Mouse (Mus musculus) midbrain, embryonic 12.5 days (tissue): ENCODE data around the gene Gm13698. TPM values are rescaled to one million over a fixed set of nuclear protein-coding genes. Genes with fewer than 3 reads are reported as not detected.
"Not testable (repeated sequence)": the region's sequence is repeated elsewhere in the genome, so short reads cannot be mapped to it uniquely, and the experiment has no call there.

Source experiments
- ATAC-seq: fragments of 200-750 bp; cut with Nextera tagmentation; 2 replicates; pipeline ENCODE4 v1.8.0; 2017; ENCODE audit warnings: low read depth, moderate TSS enrichment, moderate library complexity; ENCODE audit not compliant: low FRiP score
- H3K27ac ChIP-seq: fragments of 300-500 bp; sonication (generic); replicated peaks from 2 replicates; pipeline ENCODE4 v1.5.1; 2016; ENCODE audit warnings: mild to moderate bottlenecking
- H3K27me3 ChIP-seq: fragments of 300-500 bp; sonication (generic); 2 replicates; pipeline ENCODE4 v1.6.1; 2016; ENCODE audit warnings: mild to moderate bottlenecking
- H3K36me3 ChIP-seq: fragments of 300-500 bp; sonication (generic); 2 replicates; pipeline ENCODE4 v1.6.1; 2016
- H3K4me1 ChIP-seq: fragments of 300-500 bp; sonication (generic); 2 replicates; pipeline ENCODE4 v1.6.1; 2016
- H3K4me2 ChIP-seq: fragments of 300-500 bp; sonication (generic); replicated peaks from 2 replicates; pipeline ENCODE4 v1.6.1; 2016; ENCODE audit warnings: mild to moderate bottlenecking, moderate library complexity
- H3K4me3 ChIP-seq: fragments of 300-500 bp; sonication (generic); 2 replicates; pipeline ENCODE4 v1.5.1; 2016; ENCODE audit warnings: mild to moderate bottlenecking
- H3K9ac ChIP-seq: fragments of 300-500 bp; sonication (generic); replicated peaks from 2 replicates; pipeline ENCODE4 v1.6.1; 2016; ENCODE audit warnings: mild to moderate bottlenecking, moderate library complexity
- H3K9me3 ChIP-seq: fragments of 300-500 bp; sonication (generic); 2 replicates; pipeline ENCODE4 v1.6.1; 2016; ENCODE audit warnings: mild to moderate bottlenecking
- WGBS: fragments of 180-500 bp; shearing (Covaris S2); methylation state at CpG from one replicate; pipeline ENCODE4 v1.1.7; 2016; 5-methylcytosine and 5-hydroxymethylcytosine counted together
- polyA plus RNA-seq: library from polyadenylated mRNA; unstranded; fragments of >200 nt; fragmentation: Nextera tagmentation; extraction: Ambion mirVana; gene quantifications from 2 replicates; pipeline ENCODE4 v1.2.1, GENCODE M21; 2016

Gm13698 gene
- polyA plus RNA-seq, result not detected in 2 replicates

DNA sequence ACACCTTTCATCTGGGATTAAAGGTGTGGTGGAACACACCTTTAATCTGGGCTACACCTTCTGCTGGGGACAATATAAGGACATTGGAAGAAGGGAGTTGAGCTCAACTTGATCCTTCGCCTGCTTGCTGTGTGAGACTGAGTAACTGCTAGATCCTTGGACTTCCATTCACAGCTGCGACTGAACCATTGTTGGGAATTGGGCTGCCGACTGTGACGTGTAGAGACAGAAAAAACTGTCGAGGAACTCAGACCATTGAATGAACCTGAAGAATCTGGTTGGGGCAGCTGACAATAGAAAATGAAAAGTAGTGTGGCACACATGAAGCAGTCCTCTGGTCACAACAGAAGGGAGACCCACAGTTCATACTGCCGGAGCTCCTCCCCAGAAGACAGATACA is at the start of gene Gm13698:
TSS of gene Gm13698 (plus strand) at position 301 of the 400 bp plus-strand sequence.
- not testable (repeated sequence) for H3K4me1 ChIP-seq, H3K9me3 ChIP-seq, H3K27ac ChIP-seq, H3K27me3 ChIP-seq, H3K4me2 ChIP-seq, H3K36me3 ChIP-seq, ATAC-seq, H3K9ac ChIP-seq, H3K4me3 ChIP-seq
- WGBS, result no CpG with 5 or more reads among the region's 6 CpGs

GRCm38 (mm10) chr2:83929478-83930088 is 25.9 kb upstream of the Gm13698 start:
- no peak overlapping the region for H3K4me2 ChIP-seq
- no peak overlapping the region for H3K27ac ChIP-seq
- H3K9ac ChIP-seq, result no peak overlapping the region
- no peaks in the 10 kb centered on the region for H3K36me3 ChIP-seq
- no peaks in the 10 kb centered on the region for H3K4me1 ChIP-seq
- WGBS, result 46% methylated on average over 2 of the region's 2 CpGs
- ATAC-seq, result no peak
- H3K4me3 ChIP-seq, result no peak overlapping the region
- H3K27me3 ChIP-seq, result no peaks in the 10 kb centered on the region
- no peaks in the 10 kb centered on the region for H3K9me3 ChIP-seq

DNA sequence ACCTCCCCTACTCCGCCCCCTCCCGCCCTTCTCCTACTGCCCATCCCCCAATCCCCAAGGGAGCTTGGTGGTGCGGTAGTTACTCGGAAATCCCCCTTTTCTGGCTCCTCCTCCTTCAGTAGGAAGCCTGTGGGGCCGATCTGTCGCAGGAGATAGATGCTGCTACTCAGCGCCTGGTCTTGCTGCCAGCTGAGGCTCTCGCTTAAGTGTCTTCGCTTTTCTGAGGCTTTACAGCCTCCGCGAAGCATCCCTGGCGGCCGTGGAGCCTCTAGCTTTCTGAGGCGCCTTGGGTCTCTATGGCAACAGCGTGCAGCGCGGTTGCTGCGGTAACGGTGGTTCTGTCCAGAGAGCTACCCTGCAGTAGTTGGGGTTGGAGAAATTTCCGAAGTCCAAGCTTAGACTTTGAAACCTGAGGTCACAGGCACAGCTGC is 14.5 kb upstream of the Gm13698 start, which contains the start of gene Zswim2:
TSS of gene Zswim2 (minus strand) at position 298 of the 431 bp plus-strand sequence.
- no peaks in the 10 kb centered on the region for H3K9me3 ChIP-seq
- H3K4me1 ChIP-seq, result peaks cover 8% of the 10 kb centered on the region; the same call in 1 of the 2 replicates
- peak within 1 kb of the TSS; percentile 76 for H3K27ac ChIP-seq
- ATAC-seq, result peak; percentile 99
- no peaks in the 10 kb centered on the region for H3K36me3 ChIP-seq
- H3K4me3 ChIP-seq, result peak within 1 kb of the TSS; percentile 38
- no peak within 1 kb of the TSS for H3K9ac ChIP-seq
- no peaks in the 10 kb centered on the region for H3K27me3 ChIP-seq
- WGBS, result under 1% methylated on average over 20 of the region's 20 CpGs
- H3K4me2 ChIP-seq, result peak within 1 kb of the TSS; percentile 60

- Histone ChIP-seq H3K27ac (peak overlapping the region; percentile 76), H3K4me3 (peak overlapping the region; percentile 38; the same call in 1 of the 2 replicates), H3K9me3 (no peaks in the 10 kb centered on the region), H3K4me1 (peaks cover 8% of the 10 kb centered on the region; the same call in 1 of the 2 replicates), H3K27me3 (no peaks in the 10 kb centered on the region), H3K4me2 (peak overlapping the region; percentile 60), H3K9ac (no peak overlapping the region), H3K36me3 (no peaks in the 10 kb centered on the region)
- peak; percentile 55 for ATAC-seq
- WGBS, result 46% methylated on average over 3 of the region's 3 CpGs
Observed at GRCm38 (mm10) chr2:83941378-83941777, 14.1 kb upstream of the Gm13698 start.

DNA sequence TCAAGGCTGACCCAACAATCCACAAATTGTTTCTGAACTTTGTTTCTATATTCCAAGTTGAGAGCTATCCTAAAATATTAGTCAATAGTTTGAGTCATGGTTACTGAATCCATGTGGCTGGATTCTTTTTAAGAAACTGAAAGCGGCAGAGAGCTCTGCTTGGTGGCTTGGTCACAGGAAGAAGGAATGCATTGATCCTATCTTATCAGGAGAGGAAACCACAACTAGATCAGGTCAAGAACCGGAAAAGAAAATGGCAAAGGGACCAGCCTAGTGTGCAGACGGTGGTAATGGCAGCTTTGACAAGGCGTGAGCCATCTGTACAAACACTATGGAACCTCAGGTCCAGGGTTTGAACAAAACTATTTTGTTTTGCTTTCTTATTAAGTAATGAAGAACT is 13.7 kb upstream of the Gm13698 start:
- Histone ChIP-seq H3K4me3 (no peak overlapping the region), H3K4me1 (peaks cover 8% of the 10 kb centered on the region; the same call in 1 of the 2 replicates), H3K4me2 (no peak overlapping the region), H3K36me3 (no peaks in the 10 kb centered on the region), H3K9ac (no peak overlapping the region), H3K27ac (no peak overlapping the region), H3K9me3 (no peaks in the 10 kb centered on the region), H3K27me3 (no peaks in the 10 kb centered on the region)
- ATAC-seq, result no peak
- 73% methylated on average over 4 of the region's 4 CpGs for WGBS

- ATAC-seq, H3K36me3 ChIP-seq, H3K27me3 ChIP-seq, H3K4me1 ChIP-seq, H3K4me3 ChIP-seq, H3K9me3 ChIP-seq, H3K27ac ChIP-seq, H3K9ac ChIP-seq, H3K4me2 ChIP-seq: not testable (repeated sequence)
- no CpG with 5 or more reads among the region's 6 CpGs for WGBS
Observed at GRCm38 (mm10) chr2:83961203-83961602, 5.7 kb downstream of the Gm13698 start, which contains the start of gene Gm13693. TSS of gene Gm13693 (plus strand) at chr2:83961503.

DNA sequence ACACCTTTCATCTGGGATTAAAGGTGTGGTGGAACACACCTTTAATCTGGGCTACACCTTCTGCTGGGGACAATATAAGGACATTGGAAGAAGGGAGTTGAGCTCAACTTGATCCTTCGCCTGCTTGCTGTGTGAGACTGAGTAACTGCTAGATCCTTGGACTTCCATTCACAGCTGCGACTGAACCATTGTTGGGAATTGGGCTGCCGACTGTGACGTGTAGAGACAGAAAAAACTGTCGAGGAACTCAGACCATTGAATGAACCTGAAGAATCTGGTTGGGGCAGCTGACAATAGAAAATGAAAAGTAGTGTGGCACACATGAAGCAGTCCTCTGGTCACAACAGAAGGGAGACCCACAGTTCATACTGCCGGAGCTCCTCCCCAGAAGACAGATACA is 11.5 kb downstream of the Gm13698 start, which contains the start of gene Gm13695:
TSS of gene Gm13695 (plus strand) at position 301 of the 400 bp plus-strand sequence.
- not testable (repeated sequence) for H3K36me3 ChIP-seq, H3K4me3 ChIP-seq, ATAC-seq, H3K4me2 ChIP-seq, H3K4me1 ChIP-seq, H3K27ac ChIP-seq, H3K27me3 ChIP-seq, H3K9me3 ChIP-seq, H3K9ac ChIP-seq
- no CpG with 5 or more reads among the region's 6 CpGs for WGBS

DNA sequence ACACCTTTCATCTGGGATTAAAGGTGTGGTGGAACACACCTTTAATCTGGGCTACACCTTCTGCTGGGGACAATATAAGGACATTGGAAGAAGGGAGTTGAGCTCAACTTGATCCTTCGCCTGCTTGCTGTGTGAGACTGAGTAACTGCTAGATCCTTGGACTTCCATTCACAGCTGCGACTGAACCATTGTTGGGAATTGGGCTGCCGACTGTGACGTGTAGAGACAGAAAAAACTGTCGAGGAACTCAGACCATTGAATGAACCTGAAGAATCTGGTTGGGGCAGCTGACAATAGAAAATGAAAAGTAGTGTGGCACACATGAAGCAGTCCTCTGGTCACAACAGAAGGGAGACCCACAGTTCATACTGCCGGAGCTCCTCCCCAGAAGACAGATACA is 17.3 kb downstream of the Gm13698 start, which contains the start of gene Gm13696:
TSS of gene Gm13696 (plus strand) at position 301 of the 400 bp plus-strand sequence.
- WGBS, result no CpG with 5 or more reads among the region's 6 CpGs
- H3K9me3 ChIP-seq, H3K4me2 ChIP-seq, H3K36me3 ChIP-seq, H3K9ac ChIP-seq, ATAC-seq, H3K27me3 ChIP-seq, H3K27ac ChIP-seq, H3K4me3 ChIP-seq, H3K4me1 ChIP-seq: not testable (repeated sequence)

GRCm38 (mm10) chr2:83978633-83979032 is 23.1 kb downstream of the Gm13698 start, which contains the start of gene Gm13694:
TSS of gene Gm13694 (plus strand) at chr2:83978933.
- not testable (repeated sequence) for H3K27me3 ChIP-seq, H3K4me1 ChIP-seq, H3K4me3 ChIP-seq, H3K27ac ChIP-seq, H3K9me3 ChIP-seq, ATAC-seq, H3K36me3 ChIP-seq, H3K9ac ChIP-seq, H3K4me2 ChIP-seq
- no CpG with 5 or more reads among the region's 6 CpGs for WGBS

DNA sequence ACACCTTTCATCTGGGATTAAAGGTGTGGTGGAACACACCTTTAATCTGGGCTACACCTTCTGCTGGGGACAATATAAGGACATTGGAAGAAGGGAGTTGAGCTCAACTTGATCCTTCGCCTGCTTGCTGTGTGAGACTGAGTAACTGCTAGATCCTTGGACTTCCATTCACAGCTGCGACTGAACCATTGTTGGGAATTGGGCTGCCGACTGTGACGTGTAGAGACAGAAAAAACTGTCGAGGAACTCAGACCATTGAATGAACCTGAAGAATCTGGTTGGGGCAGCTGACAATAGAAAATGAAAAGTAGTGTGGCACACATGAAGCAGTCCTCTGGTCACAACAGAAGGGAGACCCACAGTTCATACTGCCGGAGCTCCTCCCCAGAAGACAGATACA is 28.9 kb downstream of the Gm13698 start, which contains the start of gene Gm13697:
TSS of gene Gm13697 (plus strand) at position 301 of the 400 bp plus-strand sequence.
- not testable (repeated sequence) for ATAC-seq, H3K9ac ChIP-seq, H3K27me3 ChIP-seq, H3K4me1 ChIP-seq, H3K9me3 ChIP-seq, H3K4me3 ChIP-seq, H3K36me3 ChIP-seq, H3K27ac ChIP-seq, H3K4me2 ChIP-seq
- WGBS, result no CpG with 5 or more reads among the region's 6 CpGs

DNA sequence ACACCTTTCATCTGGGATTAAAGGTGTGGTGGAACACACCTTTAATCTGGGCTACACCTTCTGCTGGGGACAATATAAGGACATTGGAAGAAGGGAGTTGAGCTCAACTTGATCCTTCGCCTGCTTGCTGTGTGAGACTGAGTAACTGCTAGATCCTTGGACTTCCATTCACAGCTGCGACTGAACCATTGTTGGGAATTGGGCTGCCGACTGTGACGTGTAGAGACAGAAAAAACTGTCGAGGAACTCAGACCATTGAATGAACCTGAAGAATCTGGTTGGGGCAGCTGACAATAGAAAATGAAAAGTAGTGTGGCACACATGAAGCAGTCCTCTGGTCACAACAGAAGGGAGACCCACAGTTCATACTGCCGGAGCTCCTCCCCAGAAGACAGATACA is 34.8 kb downstream of the Gm13698 start, which contains the start of gene Gm13691:
TSS of gene Gm13691 (plus strand) at position 301 of the 400 bp plus-strand sequence.
- not testable (repeated sequence) for H3K36me3 ChIP-seq, H3K9ac ChIP-seq, H3K27me3 ChIP-seq, H3K9me3 ChIP-seq, H3K4me2 ChIP-seq, H3K4me1 ChIP-seq, ATAC-seq, H3K27ac ChIP-seq, H3K4me3 ChIP-seq
- WGBS, result no CpG with 5 or more reads among the region's 6 CpGs

DNA sequence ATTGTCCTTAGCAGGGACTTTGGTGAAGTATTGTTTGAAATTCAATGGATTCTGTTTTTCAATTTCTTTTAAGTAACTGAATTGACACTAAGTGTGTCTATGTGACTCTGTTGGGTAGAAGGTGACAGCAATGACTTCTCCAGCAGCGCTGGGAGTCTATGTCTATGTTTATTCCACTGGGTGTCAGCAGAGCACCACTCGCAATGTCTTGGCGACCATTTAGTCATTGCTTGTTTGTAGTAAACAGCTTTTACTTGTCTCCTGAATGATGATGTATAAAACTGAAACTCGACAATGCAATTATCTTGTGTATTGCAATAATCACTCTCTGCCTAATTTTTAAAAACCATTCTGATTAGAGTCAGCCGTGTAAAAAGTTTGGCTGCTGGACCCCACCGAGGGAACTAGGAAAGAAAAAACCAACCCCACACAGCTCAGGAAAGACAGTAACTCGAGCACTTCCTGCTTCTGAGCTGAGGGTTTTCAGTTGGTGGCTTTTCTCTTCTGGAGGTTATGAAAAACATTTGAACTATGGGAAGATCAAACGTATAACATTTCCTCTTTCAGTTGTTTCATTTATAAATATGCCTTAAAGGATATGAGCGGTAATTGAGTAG is 38.3 kb downstream of the Gm13698 start:
- not testable (repeated sequence) for H3K4me2 ChIP-seq, H3K27me3 ChIP-seq, H3K9me3 ChIP-seq, H3K4me3 ChIP-seq, H3K27ac ChIP-seq, H3K9ac ChIP-seq, ATAC-seq, H3K36me3 ChIP-seq, H3K4me1 ChIP-seq
- WGBS, result 70% methylated on average over 8 of the region's 9 CpGs
